ENCODE assay signal across 7 mouse cellular contexts in the genomic region with DNA sequence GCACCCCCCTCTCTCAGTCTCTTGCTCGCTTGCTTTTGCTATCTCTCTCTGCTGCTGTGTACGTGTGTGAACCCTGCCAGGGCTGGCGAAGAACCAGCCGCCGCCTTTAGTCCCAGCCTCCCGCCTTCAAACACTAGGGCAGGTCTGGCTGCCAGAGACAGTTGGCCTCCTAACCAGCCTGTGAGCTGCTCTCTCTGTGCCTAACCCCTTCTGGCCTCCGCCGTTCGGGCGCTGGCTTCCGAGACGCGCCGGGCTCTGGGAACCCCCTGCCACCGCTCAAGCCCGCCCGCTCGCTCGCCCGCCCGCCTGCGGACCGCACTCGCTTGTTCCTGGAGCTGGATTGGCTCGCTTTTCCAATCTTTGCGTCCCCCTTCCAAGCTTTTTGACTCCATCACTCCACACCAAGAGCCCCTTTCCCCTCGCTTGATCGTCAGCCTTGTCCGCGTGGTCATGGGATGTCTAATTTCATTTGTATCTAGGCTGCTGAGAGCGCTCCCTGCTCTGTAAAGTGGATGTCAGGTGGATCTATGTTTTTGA. TPM values are rescaled to one million over a fixed set of nuclear protein-coding genes. Genes with fewer than 3 reads are reported as not detected.
A peak's percentile ranks its signal among the peaks of the same experiment; 100 is the strongest.
DNase-seq lines count a peak whose midpoint lies in the region; ATAC-seq lines count a peak whose summit lies in the region.

No protein-coding gene starts in this region.

- peak overlapping the region; percentile 77 for H3K27ac ChIP-seq in hindbrain, embryonic 12.5 days
- no peak overlapping the region for H3K27ac ChIP-seq in neural tube, embryonic 11.5 days (ENCODE audit: low read depth, low read length)

- peaks cover 38% of the 10 kb centered on the region for H3K4me1 ChIP-seq in megakaryocyte, embryonic 14.5 days
- H3K4me1 ChIP-seq in hindbrain, embryonic 12.5 days, result peaks cover 25% of the 10 kb centered on the region
- H3K4me1 ChIP-seq in neural tube, embryonic 11.5 days (ENCODE audit: control insufficient read depth, insufficient read depth, low read length), result peaks cover 2% of the 10 kb centered on the region; the same call in 1 of the 2 replicates

- 0 out of 2 replicates have a peak, but pooled peaks cover 4% of the 10 kb centered on the region for H3K9me3 ChIP-seq in megakaryocyte, embryonic 14.5 days
- 0 out of 2 replicates have a peak, but pooled peaks cover 4% of the 10 kb centered on the region for H3K9me3 ChIP-seq in hindbrain, embryonic 12.5 days (replicated peaks)
- H3K9me3 ChIP-seq in neural tube, embryonic 11.5 days (ENCODE audit: control insufficient read depth, low read length), result no peaks in the 10 kb centered on the region

- peak overlapping the region; percentile 70 for H3K9ac ChIP-seq in hindbrain, embryonic 12.5 days
- peak overlapping the region; percentile 45 for H3K9ac ChIP-seq in neural tube, embryonic 11.5 days (ENCODE audit: low read length)

- DNase-seq in embryo, embryonic 10.5 days (ENCODE audit: low spot score), result peak; percentile 42
- DNase-seq in neural tube, embryonic 11.5 days (ENCODE audit: low spot score), result peak; percentile 64
- DNase-seq in frontal cortex, adult 2 months (ENCODE audit: extremely low spot score in 1 of 2, low spot score in 1 of 2), result no peak
- DNase-seq in natural killer cell, adult 2 months (ENCODE audit: low spot score in 2 of 2), result no peak

- under 1% methylated on average over 31 of the region's 31 CpGs for WGBS in hindbrain, embryonic 12.5 days
- WGBS in neural tube, embryonic 11.5 days, result under 1% methylated on average over 31 of the region's 31 CpGs

- no peaks in the 10 kb centered on the region for H3K36me3 ChIP-seq in megakaryocyte, embryonic 14.5 days (replicated peaks; ENCODE audit: low read length)
- H3K36me3 ChIP-seq in hindbrain, embryonic 12.5 days, result no peaks in the 10 kb centered on the region
- no peaks in the 10 kb centered on the region for H3K36me3 ChIP-seq in neural tube, embryonic 11.5 days (ENCODE audit: control insufficient read depth, insufficient read depth, low read length)

- H3K27me3 ChIP-seq in megakaryocyte, embryonic 14.5 days (replicated peaks), result peaks cover 75% of the 10 kb centered on the region
- peaks cover 75% of the 10 kb centered on the region for H3K27me3 ChIP-seq in hindbrain, embryonic 12.5 days
- H3K27me3 ChIP-seq in neural tube, embryonic 11.5 days (ENCODE audit: control insufficient read depth, insufficient read depth, low read length), result peaks cover 74% of the 10 kb centered on the region

- no peak for ATAC-seq in megakaryocyte, adult 5-6 weeks (ENCODE audit: poor library complexity, severe bottlenecking)
- ATAC-seq in hindbrain, embryonic 12.5 days (ENCODE audit: low FRiP score), result peak; percentile 60
- peak; percentile 53 for ATAC-seq in neural tube, embryonic 11.5 days (ENCODE audit: insufficient read depth, low FRiP score, low TSS enrichment)

- peak overlapping the region; percentile 89 for H3K4me3 ChIP-seq in megakaryocyte, embryonic 14.5 days (replicated peaks)
- peak overlapping the region; percentile 50 for H3K4me3 ChIP-seq in hindbrain, embryonic 12.5 days
- H3K4me3 ChIP-seq in neural tube, embryonic 11.5 days (ENCODE audit: low read depth, low read length), result peak overlapping the region; percentile 40

- H3K4me2 ChIP-seq in hindbrain, embryonic 12.5 days (replicated peaks), result peak overlapping the region; percentile 65
- peak overlapping the region; percentile 75 for H3K4me2 ChIP-seq in neural tube, embryonic 11.5 days (ENCODE audit: low read depth)

RNA-seq across cellular contexts. Expression of gene Nxph1, which starts 1.5 kb away (rescaled TPM):
- not detected in 2 replicates for polyA plus RNA-seq in megakaryocyte, embryonic 14.5 days (2012; ENCODE audit: insufficient read depth, low replicate concordance)
- total RNA-seq in megakaryocyte, adult 5-6 weeks (2015), result not detected in 2 replicates
- not detected in 2 replicates for total RNA-seq in megakaryocyte, adult 5-6 weeks (2017)
- 22.5 and 27.0 TPM in 2 replicates for polyA plus RNA-seq in hindbrain, embryonic 12.5 days (2016; fragmentation: Nextera tagmentation; extraction: Ambion mirVana)
- 9.4 and 9.7 TPM in 2 replicates for polyA plus RNA-seq in neural tube, embryonic 11.5 days (2014; fragmentation: Nextera tagmentation; extraction: Ambion mirVana)
- polyA plus RNA-seq in frontal cortex, adult 2 months (2012; rRNA removed), result 45.4 and 45.9 TPM in 2 replicates

Comparison
In these comparisons a context has a peak if more than half of its experiments do, and no peak if none do; other contexts are left out.
1. DNase-seq: peak in embryo, embryonic 10.5 days (single experiment) and neural tube, embryonic 11.5 days (single experiment); none in frontal cortex, adult 2 months (0 of 2) and natural killer cell, adult 2 months (0 of 2).
2. RNA of gene Nxph1, which starts 1.5 kb away (polyA plus RNA-seq): 45.4 to 45.9 TPM in frontal cortex, adult 2 months, 22.5 to 27.0 TPM in hindbrain, embryonic 12.5 days and 9.4 to 9.7 TPM in neural tube, embryonic 11.5 days; not detected in megakaryocyte, embryonic 14.5 days; every median in the first group is over 10 times any median in the second.
3. Peak in every context shown above with its lines, with median percentiles within 50 percentile points of each other: H3K4me3 ChIP-seq.